Mouse (Mus musculus): ENCODE measurements around the gene Lgals3bp. TPM values are rescaled to one million over a fixed set of nuclear protein-coding genes. Genes with fewer than 3 reads are reported as not detected.

The Lgals3bp gene
- 36.6 and 43.8 TPM in 2 replicates for polyA plus RNA-seq (2012; rRNA removed)
- polyA plus RNA-seq (2014; fragmentation: Nextera tagmentation; extraction: Ambion mirVana) = 30.1 and 32.6 TPM in 2 replicates

DNA sequence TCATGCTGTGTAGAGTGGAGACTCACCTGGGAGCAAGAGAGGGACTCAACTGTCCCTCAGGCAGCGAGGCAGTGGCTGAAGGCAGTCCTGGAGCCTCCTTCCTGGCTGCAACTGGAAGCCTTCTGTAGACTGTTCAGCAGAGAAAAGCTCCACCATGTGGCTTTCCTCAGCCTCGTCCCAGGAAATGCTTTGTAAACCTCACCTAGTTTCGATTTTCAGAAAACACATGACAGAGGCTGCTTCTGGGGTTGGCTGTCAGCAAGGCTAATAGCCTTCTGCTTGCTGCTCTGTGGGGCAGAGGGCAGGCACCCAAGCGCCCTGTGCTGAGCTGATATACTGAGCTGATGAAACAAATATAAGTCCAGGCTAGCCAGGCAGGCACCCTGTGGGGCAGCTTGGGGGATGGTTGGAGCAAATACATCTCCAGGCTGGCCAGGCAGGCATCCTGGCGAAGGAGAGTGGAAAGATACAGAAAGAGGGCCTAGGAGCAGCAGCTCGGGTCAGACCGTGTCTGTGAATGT lies at the start of gene Lgals3bp:
TSS of gene Lgals3bp (minus strand) at position 333 of the 521 bp plus-strand sequence.
- peak in 1 of 3 experiments; percentile 24 for DNase-seq (ENCODE audit: low read depth in 3 of 3, low spot score in 3 of 3)

GRCm38 (mm10) chr11:118451211-118451610 lies 49.3 kb upstream of the Lgals3bp start:
- no peak for TF ChIP-seq EP300 (IDR thresholded peaks at IDR 0.05; ENCODE audit: low read depth)
- TF ChIP-seq CTCF (IDR thresholded peaks at IDR 0.05; ENCODE audit: low read depth) = no peak
- H3K9me3 ChIP-seq (ENCODE audit: control insufficient read depth, low read length) = no peaks in the 10 kb centered on the region
- no peaks in the 10 kb centered on the region for H3K27me3 ChIP-seq (ENCODE audit: control insufficient read depth, insufficient read depth, low read length)
- ATAC-seq (ENCODE audit: insufficient read depth) = no peak
- H3K36me3 ChIP-seq (replicated peaks; ENCODE audit: control insufficient read depth, insufficient read depth, low read depth) = no peaks in the 10 kb centered on the region
- no peak overlapping the region for H3K4me2 ChIP-seq (ENCODE audit: low read depth)
- DNase-seq (ENCODE audit: low read depth in 3 of 3, low spot score in 3 of 3) = no peak
- no peak overlapping the region for H3K27ac ChIP-seq
- 62% methylated on average over 6 of the region's 6 CpGs for WGBS (ENCODE audit: insufficient replicate concordance)
- no peak overlapping the region for H3K4me3 ChIP-seq (ENCODE audit: insufficient read depth in 1 of 2, low read depth in 2 of 2, low read length in 2 of 2)
- no peaks in the 10 kb centered on the region for H3K4me1 ChIP-seq (replicated peaks; ENCODE audit: control insufficient read depth in 2 of 2, insufficient read depth in 2 of 2, low read length in 1 of 2)
- no peak overlapping the region for H3K9ac ChIP-seq (replicated peaks)

More for the DNA sequence above, at the start of gene Lgals3bp:
- Histone ChIP-seq H3K4me1 (replicated peaks; ENCODE audit: control insufficient read depth in 2 of 2, insufficient read depth in 2 of 2, low read length in 1 of 2) (peaks cover 9 to 25% of the 10 kb centered on the region in 2 experiments), H3K36me3 (replicated peaks; ENCODE audit: control insufficient read depth, insufficient read depth, low read depth) (no peaks in the 10 kb centered on the region; the same call in 1 of the 2 replicates), H3K4me2 (ENCODE audit: low read depth) (peak within 1 kb of the TSS; percentile 28), H3K4me3 (ENCODE audit: insufficient read depth in 1 of 2, low read depth in 2 of 2, low read length in 2 of 2) (peak within 1 kb of the TSS; percentile 1 to 34), H3K9me3 (ENCODE audit: control insufficient read depth, low read length) (no peaks in the 10 kb centered on the region), H3K9ac (replicated peaks) (no peak within 1 kb of the TSS), H3K27ac (no peak within 1 kb of the TSS), H3K27me3 (ENCODE audit: control insufficient read depth, insufficient read depth, low read length) (no peaks in the 10 kb centered on the region)
- TF ChIP-seq CTCF (IDR thresholded peaks at IDR 0.05; ENCODE audit: low read depth) (no peak; the same call in 1 of the 2 replicates), EP300 (IDR thresholded peaks at IDR 0.05; ENCODE audit: low read depth) (no peak)
- ATAC-seq (ENCODE audit: insufficient read depth) = peak; percentile 65
- 42% methylated on average over 7 of the region's 7 CpGs for WGBS (ENCODE audit: insufficient replicate concordance)

DNA sequence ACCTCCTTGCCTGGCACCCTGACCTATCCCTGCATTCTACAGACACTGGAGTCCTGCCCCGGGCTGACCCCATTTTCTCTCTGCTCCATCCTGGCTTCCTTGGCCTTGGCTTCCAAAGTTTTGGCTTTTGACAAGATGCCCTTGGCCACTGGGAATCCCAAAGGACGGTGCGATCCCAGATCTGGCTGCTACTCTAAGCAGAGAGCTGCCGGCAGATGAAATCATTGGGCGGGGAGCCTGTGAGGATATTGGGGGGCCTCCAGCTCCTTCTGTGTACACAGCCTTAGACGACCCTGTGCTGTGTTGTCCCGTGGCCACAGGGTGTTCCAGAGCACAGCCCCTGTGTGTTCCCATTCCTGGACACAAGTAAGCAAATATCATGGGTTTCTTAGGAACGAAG lies 46.5 kb upstream of the Lgals3bp start:
- ATAC-seq (ENCODE audit: insufficient read depth) (no peak), DNase-seq (ENCODE audit: low read depth in 3 of 3, low spot score in 3 of 3) (no peak)
- 60% methylated on average over 8 of the region's 8 CpGs for WGBS (ENCODE audit: insufficient replicate concordance)
- Histone ChIP-seq H3K27ac (no peak overlapping the region), H3K27me3 (ENCODE audit: control insufficient read depth, insufficient read depth, low read length) (no peaks in the 10 kb centered on the region), H3K4me2 (ENCODE audit: low read depth) (no peak overlapping the region), H3K9ac (replicated peaks) (no peak overlapping the region), H3K36me3 (replicated peaks; ENCODE audit: control insufficient read depth, insufficient read depth, low read depth) (no peaks in the 10 kb centered on the region), H3K4me1 (replicated peaks; ENCODE audit: control insufficient read depth in 2 of 2, insufficient read depth in 2 of 2, low read length in 1 of 2) (no peaks in the 10 kb centered on the region), H3K9me3 (ENCODE audit: control insufficient read depth, low read length) (no peaks in the 10 kb centered on the region), H3K4me3 (ENCODE audit: insufficient read depth in 1 of 2, low read depth in 2 of 2, low read length in 2 of 2) (no peak overlapping the region)
- TF ChIP-seq EP300 (IDR thresholded peaks at IDR 0.05; ENCODE audit: low read depth) (no peak), CTCF (IDR thresholded peaks at IDR 0.05; ENCODE audit: low read depth) (no peak)

DNA sequence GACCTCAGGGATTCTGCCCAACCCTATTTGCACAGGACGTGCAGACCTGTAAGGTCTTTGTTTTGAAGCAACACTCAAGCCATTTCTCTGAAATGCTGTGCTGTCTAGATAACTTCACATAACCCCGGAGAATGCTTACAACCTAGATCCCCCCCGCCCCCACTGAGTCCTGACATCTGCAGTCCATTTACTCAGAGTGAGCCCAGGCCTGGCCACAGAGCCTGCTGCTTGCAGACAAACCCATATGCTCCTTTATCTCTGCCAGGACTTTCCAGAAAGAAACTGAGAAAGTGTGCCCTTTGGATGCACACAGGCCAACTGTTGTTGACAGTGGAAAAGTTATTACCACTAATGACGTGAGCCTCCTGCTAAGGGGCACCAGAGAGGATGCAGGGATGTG lies 45.5 kb upstream of the Lgals3bp start:
- no peaks in the 10 kb centered on the region for H3K36me3 ChIP-seq (replicated peaks; ENCODE audit: control insufficient read depth, insufficient read depth, low read depth)
- no peak overlapping the region for H3K9ac ChIP-seq (replicated peaks)
- TF ChIP-seq EP300 (IDR thresholded peaks at IDR 0.05; ENCODE audit: low read depth) (no peak), CTCF (IDR thresholded peaks at IDR 0.05; ENCODE audit: low read depth) (no peak)
- H3K27me3 ChIP-seq (ENCODE audit: control insufficient read depth, insufficient read depth, low read length) = no peaks in the 10 kb centered on the region
- H3K4me3 ChIP-seq (ENCODE audit: insufficient read depth in 1 of 2, low read depth in 2 of 2, low read length in 2 of 2) = no peak overlapping the region
- H3K9me3 ChIP-seq (ENCODE audit: control insufficient read depth, low read length) = no peaks in the 10 kb centered on the region
- no peak overlapping the region for H3K4me2 ChIP-seq (ENCODE audit: low read depth)
- DNase-seq (ENCODE audit: low read depth in 3 of 3, low spot score in 3 of 3) = no peak
- no peak overlapping the region for H3K27ac ChIP-seq
- no peak for ATAC-seq (ENCODE audit: insufficient read depth)
- no peaks in the 10 kb centered on the region for H3K4me1 ChIP-seq (replicated peaks; ENCODE audit: control insufficient read depth in 2 of 2, insufficient read depth in 2 of 2, low read length in 1 of 2)
- WGBS (ENCODE audit: insufficient replicate concordance) = 46% methylated on average over 4 of the region's 4 CpGs

- Histone ChIP-seq H3K9ac (replicated peaks) (no peak overlapping the region), H3K27me3 (ENCODE audit: control insufficient read depth, insufficient read depth, low read length) (no peaks in the 10 kb centered on the region), H3K4me3 (ENCODE audit: insufficient read depth in 1 of 2, low read depth in 2 of 2, low read length in 2 of 2) (no peak overlapping the region), H3K4me1 (replicated peaks; ENCODE audit: control insufficient read depth in 2 of 2, insufficient read depth in 2 of 2, low read length in 1 of 2) (no peaks in the 10 kb centered on the region), H3K27ac (no peak overlapping the region), H3K9me3 (ENCODE audit: control insufficient read depth, low read length) (no peaks in the 10 kb centered on the region), H3K36me3 (replicated peaks; ENCODE audit: control insufficient read depth, insufficient read depth, low read depth) (no peaks in the 10 kb centered on the region), H3K4me2 (ENCODE audit: low read depth) (no peak overlapping the region)
- TF ChIP-seq EP300 (IDR thresholded peaks at IDR 0.05; ENCODE audit: low read depth) = no peak
- peak; percentile 97 for TF ChIP-seq CTCF (IDR thresholded peaks at IDR 0.05; ENCODE audit: low read depth)
- 4% methylated on average over 3 of the region's 3 CpGs for WGBS (ENCODE audit: insufficient replicate concordance)
- ATAC-seq (ENCODE audit: insufficient read depth) (0 out of 2 replicates have a peak, but pooled peaks have one; percentile 41), DNase-seq (ENCODE audit: low read depth in 3 of 3, low spot score in 3 of 3) (no peak)
These were observed 44.0 kb upstream of the Lgals3bp start for GRCm38 (mm10) chr11:118445843-118446242.

All from liver, embryonic 14.5 days (tissue).